23 mouse cellular contexts compared by ENCODE assay signal in the genomic region with DNA sequence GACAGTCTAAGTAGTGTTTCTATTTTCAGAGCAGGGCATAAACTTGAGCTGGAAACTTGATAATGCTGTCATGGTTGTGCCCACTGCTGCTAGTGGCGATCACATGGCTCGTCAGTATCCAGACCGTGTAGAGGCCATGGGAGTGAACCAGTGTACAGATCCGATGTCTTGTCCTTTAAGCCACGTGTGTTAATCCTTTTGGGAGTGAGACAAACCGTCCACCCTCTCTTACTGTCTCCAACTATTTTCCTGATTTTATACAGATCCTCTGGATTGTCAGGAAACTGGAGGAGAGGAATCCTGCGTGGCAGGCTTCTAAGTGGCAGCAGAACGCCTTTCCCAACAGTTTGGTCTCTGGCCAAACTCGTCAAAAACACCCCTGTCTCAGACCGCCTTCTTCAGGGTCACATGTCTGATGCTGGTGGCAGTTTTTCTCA. TPM values are rescaled to one million over a fixed set of nuclear protein-coding genes. Genes with fewer than 3 reads are reported as not detected.
DNase-seq lines count a peak whose midpoint lies in the region; ATAC-seq and TF ChIP-seq lines count a peak whose summit lies in the region.
"Had no signal": no experiment of that assay in that cellular context is flagged by ENCODE, and none has a peak within 500 bp of the region (broad histone marks: within the 10 kb centered on the region; RNA-seq: fewer than 3 reads in every experiment).

No protein-coding gene starts in this region.

- peak; percentile 97 for DNase-seq in heart, adult 11 months
- DNase-seq in heart, postnatal 25 days (ENCODE audit: low spot score) = no peak
- DNase-seq in heart, adult 2 months = peak; percentile 43 to 68
- DNase-seq in layer of hippocampus, adult 11-12 months (ENCODE audit: low spot score) = no peak
- DNase-seq in right cerebral cortex, postnatal 14 days = no peak
- DNase-seq: adrenal gland, adult 2 months; cerebellum, adult 11-12 months; right cerebral cortex, postnatal 25 days had no signal

- TF ChIP-seq CTCF in ES-Bruce4 (IDR thresholded peaks at IDR 0.05; ENCODE audit: low read depth, low read length) = no peak
- no peak for TF ChIP-seq CTCF in heart, adult 2 months (IDR thresholded peaks at IDR 0.05)

- peaks cover 2% of the 10 kb centered on the region for H3K4me1 ChIP-seq in ES-Bruce4 (ENCODE audit: control insufficient read depth, insufficient read depth, low read length)
- peaks cover 3% of the 10 kb centered on the region for H3K4me1 ChIP-seq in heart, adult 2 months (ENCODE audit: control insufficient read depth, insufficient read depth, low read length)
- H3K4me1 ChIP-seq in heart, embryonic 16.5 days (ENCODE audit: control insufficient read depth, insufficient read depth, low read length) = peaks cover 24% of the 10 kb centered on the region
- H3K4me1 ChIP-seq in forebrain, embryonic 12.5 days = peaks cover 17% of the 10 kb centered on the region

- peak overlapping the region; percentile 51; the same call in 1 of the 2 replicates for H3K4me2 ChIP-seq in heart, embryonic 16.5 days (ENCODE audit: low read depth, low read length)
- no peak overlapping the region for H3K4me2 ChIP-seq in forebrain, embryonic 12.5 days
- H3K4me2 ChIP-seq: forebrain, embryonic 13.5 days; hindbrain, embryonic 14.5 days; limb, embryonic 12.5 days; midbrain, embryonic 15.5 days; neural tube, embryonic 12.5 days had no signal

- no peaks in the 10 kb centered on the region for H3K36me3 ChIP-seq in ES-Bruce4 (ENCODE audit: control insufficient read depth, insufficient read depth, low read length, poor library complexity, severe bottlenecking)
- H3K36me3 ChIP-seq in heart, adult 2 months (ENCODE audit: control insufficient read depth, insufficient read depth, low read length) = peaks cover 3% of the 10 kb centered on the region; the same call in 1 of the 2 replicates
- H3K36me3 ChIP-seq in heart, embryonic 16.5 days (ENCODE audit: control insufficient read depth, insufficient read depth) = no peaks in the 10 kb centered on the region
- H3K36me3 ChIP-seq in forebrain, embryonic 12.5 days (replicated peaks) = no peaks in the 10 kb centered on the region
- H3K36me3 ChIP-seq: G1E; limb, embryonic 12.5 days; midbrain, embryonic 15.5 days; neural tube, embryonic 12.5 days had no signal

- no peaks in the 10 kb centered on the region for H3K27me3 ChIP-seq in ES-Bruce4 (ENCODE audit: control insufficient read depth, insufficient read depth, low read length, poor library complexity, severe bottlenecking)
- H3K27me3 ChIP-seq in heart, adult 2 months (ENCODE audit: control insufficient read depth, insufficient read depth, low read length) = no peaks in the 10 kb centered on the region
- H3K27me3 ChIP-seq in heart, embryonic 16.5 days (ENCODE audit: control insufficient read depth, insufficient read depth, low read length) = no peaks in the 10 kb centered on the region
- no peaks in the 10 kb centered on the region for H3K27me3 ChIP-seq in forebrain, embryonic 12.5 days
- H3K27me3 ChIP-seq: forebrain, embryonic 13.5 days; limb, embryonic 12.5 days; midbrain, embryonic 15.5 days; neural tube, embryonic 12.5 days had no signal

- peak; percentile 88 for ATAC-seq in heart, embryonic 16.5 days (replicated peaks; ENCODE audit: extremely low read depth, insufficient read depth, low FRiP score)
- ATAC-seq in forebrain, embryonic 12.5 days (ENCODE audit: low FRiP score) = no peak
- ATAC-seq: forebrain, embryonic 13.5 days; intestine, embryonic 16.5 days; midbrain, embryonic 15.5 days had no signal

- H3K9me3 ChIP-seq in ES-Bruce4 (replicated peaks; ENCODE audit: control insufficient read depth, insufficient read depth, low read length, poor library complexity, severe bottlenecking) = no peaks in the 10 kb centered on the region
- H3K9me3 ChIP-seq in heart, embryonic 16.5 days (replicated peaks; ENCODE audit: control insufficient read depth, low read length) = no peaks in the 10 kb centered on the region
- H3K9me3 ChIP-seq in forebrain, embryonic 12.5 days = no peaks in the 10 kb centered on the region
- H3K9me3 ChIP-seq: forebrain, embryonic 13.5 days; G1E; limb, embryonic 12.5 days; midbrain, embryonic 15.5 days; neural tube, embryonic 12.5 days had no signal

- no peak for TF ChIP-seq POLR2A in ES-Bruce4 (IDR thresholded peaks at IDR 0.05; ENCODE audit: insufficient read depth, low read length)
- peak; percentile 27; the same call in 1 of the 2 replicates for TF ChIP-seq POLR2A in heart, adult 2 months (IDR thresholded peaks at IDR 0.05; ENCODE audit: insufficient read depth, low read depth, low read length)

- WGBS in heart, adult 2 months = 30% methylated on average over 10 of the region's 10 CpGs
- 20% methylated on average over 10 of the region's 10 CpGs for WGBS in heart, embryonic 16.5 days
- 79% methylated on average over 10 of the region's 10 CpGs for WGBS in forebrain, embryonic 12.5 days

- H3K4me3 ChIP-seq in ES-Bruce4 (ENCODE audit: low read depth, low read length) = no peak overlapping the region
- H3K4me3 ChIP-seq in heart, adult 2 months = no peak overlapping the region
- peak overlapping the region; percentile 2; the same call in 1 of the 2 replicates for H3K4me3 ChIP-seq in heart, embryonic 16.5 days (ENCODE audit: low read length)
- H3K4me3 ChIP-seq in forebrain, embryonic 12.5 days (replicated peaks) = no peak overlapping the region
- H3K4me3 ChIP-seq: forebrain, embryonic 13.5 days; limb, embryonic 12.5 days; midbrain, embryonic 15.5 days; neural tube, embryonic 12.5 days had no signal

- H3K9ac ChIP-seq in ES-Bruce4 (ENCODE audit: low read depth, poor library complexity, severe bottlenecking) = 0 out of 2 replicates have a peak overlapping the region, but pooled peaks have one; percentile 13
- H3K9ac ChIP-seq in heart, adult 2 months (ENCODE audit: low read depth, low read length) = no peak overlapping the region
- peak overlapping the region; percentile 31 for H3K9ac ChIP-seq in heart, embryonic 16.5 days (ENCODE audit: low read length)
- no peak overlapping the region for H3K9ac ChIP-seq in forebrain, embryonic 12.5 days
- H3K9ac ChIP-seq: forebrain, embryonic 13.5 days; hindbrain, embryonic 14.5 days; limb, embryonic 12.5 days; liver, embryonic 14.5 days; midbrain, embryonic 15.5 days; neural tube, embryonic 12.5 days had no signal

- H3K27ac ChIP-seq in ES-Bruce4 (ENCODE audit: insufficient read depth, low read length) = no peak overlapping the region
- H3K27ac ChIP-seq in heart, adult 2 months = peak overlapping the region; percentile 82
- H3K27ac ChIP-seq in heart, embryonic 16.5 days (ENCODE audit: low read length) = peak overlapping the region; percentile 96
- H3K27ac ChIP-seq in forebrain, embryonic 12.5 days = no peak overlapping the region
- H3K27ac ChIP-seq: forebrain, embryonic 13.5 days; hindbrain, embryonic 14.5 days; limb, embryonic 12.5 days; liver, embryonic 14.5 days; midbrain, embryonic 15.5 days; neural tube, embryonic 12.5 days had no signal

- intact Hi-C loops in heart, postnatal 25 days (cut with DNase I) = loop anchor here (2.0 kb wide), 1 partner anchor 18 kb away; no protein-coding TSS in a partner anchor
- intact Hi-C loops in heart, adult 2 months (cut with DNase I) = no loop called here

- no peak for TF ChIP-seq EP300 in ES-Bruce4 (IDR thresholded peaks at IDR 0.05; ENCODE audit: insufficient read depth, low read depth, low read length)
- TF ChIP-seq EP300 in heart, adult 2 months (IDR thresholded peaks at IDR 0.05; ENCODE audit: insufficient read depth, low read depth, low read length) = peak; percentile 77; the same call in 1 of the 2 replicates

- H3K79me2 ChIP-seq in heart, adult 2 months (replicated peaks; ENCODE audit: control insufficient read depth, insufficient read depth, low read length) = no peaks in the 10 kb centered on the region; the same call in 1 of the 2 replicates

RNA-seq across cellular contexts. Expression of a gene that starts 16.2 kb away (rescaled TPM):
- total RNA-seq in heart, postnatal 25 days (2021) = 100 to 1,000 TPM; 102 to 106 TPM
- 34.7 and 34.9 TPM in 2 replicates for polyA plus RNA-seq in ES-Bruce4 (2011; ENCODE audit: insufficient read depth, insufficient read length, low read depth, missing spikeins)
- total RNA-seq in heart, adult 2 months (2021) = 100 to 1,000 TPM; 105 to 118 TPM
- polyA plus RNA-seq in heart, adult 2 months (2012; rRNA removed) = 104 and 172 TPM in 2 replicates
- 91.2 and 91.7 TPM in 2 replicates for polyA plus RNA-seq in heart, embryonic 16.5 days (2015; fragmentation: Nextera tagmentation; extraction: Ambion mirVana)
- polyA plus RNA-seq in forebrain, embryonic 12.5 days (2016; fragmentation: Nextera tagmentation; extraction: Ambion mirVana) = 38.4 and 44.8 TPM in 2 replicates

RNA-seq across cellular contexts. Expression of a gene that starts 17.8 kb away (rescaled TPM):
- total RNA-seq in heart, postnatal 25 days (2021) = under 1 TPM; 0.81 to 0.91 TPM
- 0.81 and 1.8 TPM in 2 replicates for polyA plus RNA-seq in ES-Bruce4 (2011; ENCODE audit: insufficient read depth, insufficient read length, low read depth, missing spikeins)
- under 1 TPM; 0.52 to 0.63 TPM for total RNA-seq in heart, adult 2 months (2021)
- polyA plus RNA-seq in heart, adult 2 months (2012; rRNA removed) = 0.61 and 0.94 TPM in 2 replicates
- 1.2 and 1.7 TPM in 2 replicates for polyA plus RNA-seq in heart, embryonic 16.5 days (2015; fragmentation: Nextera tagmentation; extraction: Ambion mirVana)
- polyA plus RNA-seq in forebrain, embryonic 12.5 days (2016; fragmentation: Nextera tagmentation; extraction: Ambion mirVana) = 15.9 and 19.6 TPM in 2 replicates
- total RNA-seq: common myeloid progenitor, adult 5-6 weeks; G1E had no signal
- polyA plus RNA-seq: G1E; liver, embryonic 14.5 days had no signal

RNA-seq across cellular contexts. Expression of a gene that starts 46.2 kb away (rescaled TPM):
- total RNA-seq in heart, postnatal 25 days (2021) = not detected
- polyA plus RNA-seq in ES-Bruce4 (2011; ENCODE audit: insufficient read depth, insufficient read length, low read depth, missing spikeins) = not detected in 2 replicates
- total RNA-seq in heart, adult 2 months (2021) = not detected
- polyA plus RNA-seq in heart, adult 2 months (2012; rRNA removed) = not detected in 2 replicates
- not detected in 2 replicates for polyA plus RNA-seq in heart, embryonic 16.5 days (2015; fragmentation: Nextera tagmentation; extraction: Ambion mirVana)
- not detected in 2 replicates for polyA plus RNA-seq in forebrain, embryonic 12.5 days (2016; fragmentation: Nextera tagmentation; extraction: Ambion mirVana)
- total RNA-seq: adrenal gland, adult 2 months; common myeloid progenitor, adult 5-6 weeks; G1E had no signal
- polyA plus RNA-seq: adrenal gland, adult 2 months; brain, embryonic 14.5 days; C2C12; forebrain, embryonic 13.5 days; G1E; hindbrain, embryonic 14.5 days; intestine, embryonic 16.5 days; limb, embryonic 12.5 days; liver, embryonic 14.5 days; midbrain, embryonic 15.5 days; neural tube, embryonic 12.5 days; urinary bladder, adult 2 months had no signal

RNA-seq across cellular contexts. Expression of a gene that starts 55.6 kb away (rescaled TPM):
- total RNA-seq in heart, postnatal 25 days (2021) = 10 to 100 TPM in 1 of 2 experiments, 1 to 10 TPM in 1; 9.9 to 10.2 TPM
- polyA plus RNA-seq in ES-Bruce4 (2011; ENCODE audit: insufficient read depth, insufficient read length, low read depth, missing spikeins) = 69.2 and 70.6 TPM in 2 replicates
- total RNA-seq in heart, adult 2 months (2021) = 1 to 10 TPM; 9.8 to 10.0 TPM
- 5.3 and 10.1 TPM in 2 replicates for polyA plus RNA-seq in heart, adult 2 months (2012; rRNA removed)
- 17.8 and 17.9 TPM in 2 replicates for polyA plus RNA-seq in heart, embryonic 16.5 days (2015; fragmentation: Nextera tagmentation; extraction: Ambion mirVana)
- 39.6 and 44.3 TPM in 2 replicates for polyA plus RNA-seq in forebrain, embryonic 12.5 days (2016; fragmentation: Nextera tagmentation; extraction: Ambion mirVana)

RNA-seq across cellular contexts. Expression of a gene that starts 56.8 kb away (rescaled TPM):
- 100 to 1,000 TPM; 887 to 925 TPM for total RNA-seq in heart, postnatal 25 days (2021)
- 39.8 and 42.8 TPM in 2 replicates for polyA plus RNA-seq in ES-Bruce4 (2011; ENCODE audit: insufficient read depth, insufficient read length, low read depth, missing spikeins)
- total RNA-seq in heart, adult 2 months (2021) = 100 to 1,000 TPM; 800 to 921 TPM
- 521 and 828 TPM in 2 replicates for polyA plus RNA-seq in heart, adult 2 months (2012; rRNA removed)
- 145 and 157 TPM in 2 replicates for polyA plus RNA-seq in heart, embryonic 16.5 days (2015; fragmentation: Nextera tagmentation; extraction: Ambion mirVana)
- 52.5 and 56.6 TPM in 2 replicates for polyA plus RNA-seq in forebrain, embryonic 12.5 days (2016; fragmentation: Nextera tagmentation; extraction: Ambion mirVana)

Comparison
In these comparisons a context has a peak if more than half of its experiments do, and no peak if none do; other contexts are left out.
1. DNase-seq: peak in heart, adult 11 months (single experiment) and heart, adult 2 months (2 of 2); none in heart, postnatal 25 days (single experiment), layer of hippocampus, adult 11-12 months (single experiment) and right cerebral cortex, postnatal 14 days (single experiment).
2. H3K9ac ChIP-seq: peak in ES-Bruce4 (single experiment) and heart, embryonic 16.5 days (single experiment); none in heart, adult 2 months (single experiment) and forebrain, embryonic 12.5 days (single experiment).
3. H3K27ac ChIP-seq: peak in heart, adult 2 months (single experiment) and heart, embryonic 16.5 days (single experiment); none in ES-Bruce4 (single experiment) and forebrain, embryonic 12.5 days (single experiment).